Mouse (Mus musculus) midbrain, embryonic 13.5 days (tissue): ENCODE data around the gene Col17a1. TPM values are rescaled to one million over a fixed set of nuclear protein-coding genes. Genes with fewer than 3 reads are reported as not detected.

Experiments
- ATAC-seq: fragments of 200-750 bp; cut with Nextera tagmentation; 2 replicates; pipeline ENCODE4 v1.8.0; 2017; ENCODE audit warnings: mild to moderate bottlenecking, moderate TSS enrichment, moderate library complexity
- H3K27ac ChIP-seq: fragments of 300-500 bp; sonication (generic); 2 replicates; pipeline ENCODE4 v1.5.1; 2015; ENCODE audit warnings: inconsistent platforms, mild to moderate bottlenecking, moderate library complexity
- H3K27me3 ChIP-seq: fragments of 300-500 bp; sonication (generic); 2 replicates; pipeline ENCODE4 v1.6.1; 2015; ENCODE audit warnings: mild to moderate bottlenecking, inconsistent platforms
- H3K36me3 ChIP-seq: fragments of 300-500 bp; sonication (generic); 2 replicates; pipeline ENCODE4 v1.6.1; 2015; ENCODE audit warnings: mild to moderate bottlenecking, inconsistent platforms
- H3K4me1 ChIP-seq: fragments of 300-500 bp; sonication (generic); replicated peaks from 2 replicates; pipeline ENCODE4 v1.6.1; 2015; ENCODE audit warnings: inconsistent platforms
- H3K4me2 ChIP-seq: fragments of 300-500 bp; sonication (generic); replicated peaks from 2 replicates; pipeline ENCODE4 v1.6.1; 2015; ENCODE audit warnings: moderate library complexity, mild to moderate bottlenecking, inconsistent platforms
- H3K4me3 ChIP-seq: fragments of 300-500 bp; sonication (generic); replicated peaks from 2 replicates; pipeline ENCODE4 v1.5.1; 2015; ENCODE audit warnings: mild to moderate bottlenecking, inconsistent platforms
- H3K9ac ChIP-seq: fragments of 300-500 bp; sonication (generic); replicated peaks from 2 replicates; pipeline ENCODE4 v1.6.1; 2015; ENCODE audit warnings: mild to moderate bottlenecking, inconsistent platforms
- H3K9me3 ChIP-seq: fragments of 300-500 bp; sonication (generic); 2 replicates; pipeline ENCODE4 v1.6.1; 2016; ENCODE audit warnings: mild to moderate bottlenecking, inconsistent platforms
- WGBS: fragments of 180-500 bp; shearing (Covaris S2); methylation state at CpG from one replicate; pipeline ENCODE4 v1.1.7; 2015; 5-methylcytosine and 5-hydroxymethylcytosine counted together
- polyA plus RNA-seq: library from polyadenylated mRNA; unstranded; fragments of >200 nt; fragmentation: Nextera tagmentation; extraction: Ambion mirVana; gene quantifications from 2 replicates; pipeline ENCODE4 v1.2.1, GENCODE M21; 2015

Col17a1 gene
- polyA plus RNA-seq, 1 experiment from 2014 or later: 0.13 TPM

DNA sequence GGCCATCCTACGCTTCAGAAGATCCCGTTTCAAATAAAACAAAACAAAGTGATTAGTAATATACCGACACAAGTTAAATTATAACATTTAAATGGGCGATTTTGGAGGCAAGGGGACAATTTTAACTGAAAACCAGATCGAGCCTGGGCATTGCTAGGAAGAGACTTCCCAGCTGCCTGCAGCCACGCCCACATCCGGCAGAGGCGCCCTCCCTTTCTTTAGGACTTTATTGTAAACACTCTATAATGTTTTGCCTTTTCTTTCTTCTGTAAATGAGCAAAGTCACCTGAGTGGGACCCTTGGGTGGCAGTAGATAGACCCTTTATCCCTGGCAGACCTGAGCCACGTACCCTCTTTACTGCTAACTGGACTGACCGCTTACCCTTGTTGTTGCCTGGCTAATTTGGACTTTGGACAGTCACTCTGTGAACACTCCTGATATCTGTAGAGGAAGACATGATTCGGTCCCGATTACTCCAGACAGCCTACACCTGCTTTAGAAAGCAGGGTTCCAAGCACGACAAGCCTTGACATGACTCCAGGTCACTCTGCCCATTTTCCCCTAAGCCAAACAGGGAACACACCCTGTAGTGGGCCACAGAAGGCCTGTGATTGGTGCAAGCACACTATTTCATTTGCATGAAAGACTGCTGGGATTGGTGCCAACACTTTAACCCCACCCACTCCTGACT is 13.3 kb upstream of the Col17a1 start:
- Histone ChIP-seq H3K36me3 (no peaks in the 10 kb centered on the region), H3K9ac (no peak overlapping the region), H3K27me3 (no peaks in the 10 kb centered on the region), H3K4me1 (no peaks in the 10 kb centered on the region), H3K4me2 (no peak overlapping the region), H3K9me3 (no peaks in the 10 kb centered on the region; the same call in 1 of the 2 replicates), H3K27ac (no peak overlapping the region), H3K4me3 (no peak overlapping the region)
- WGBS: 81% methylated on average over 13 of the region's 13 CpGs
- ATAC-seq: no peak

DNA sequence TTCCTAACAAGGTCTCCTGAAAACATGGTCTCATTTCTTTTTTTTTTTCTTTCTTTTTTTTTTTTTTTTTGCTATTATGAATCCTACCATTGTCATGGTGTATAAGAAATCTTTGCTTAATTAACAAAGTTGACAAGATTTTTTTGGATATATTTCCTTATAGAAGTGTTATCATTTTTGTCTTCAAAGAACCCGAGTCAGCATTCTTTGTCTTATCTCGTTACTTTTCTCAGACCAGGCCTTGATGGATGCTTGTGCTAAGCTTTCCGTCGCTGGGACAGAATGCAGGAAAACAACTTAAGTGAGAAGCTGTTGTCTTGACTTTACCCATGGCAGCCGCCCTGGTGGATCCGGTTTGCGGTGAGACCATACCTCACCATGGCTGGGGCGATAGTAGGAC is 8.6 kb upstream of the Col17a1 start:
- Histone ChIP-seq H3K27ac (no peak overlapping the region), H3K4me2 (no peak overlapping the region; the same call in 1 of the 2 replicates), H3K4me3 (no peak overlapping the region), H3K9me3 (no peaks in the 10 kb centered on the region; the same call in 1 of the 2 replicates), H3K36me3 (no peaks in the 10 kb centered on the region), H3K4me1 (no peaks in the 10 kb centered on the region), H3K9ac (no peak overlapping the region), H3K27me3 (no peaks in the 10 kb centered on the region)
- 79% methylated on average over 8 of the region's 8 CpGs for WGBS
- no peak for ATAC-seq

DNA sequence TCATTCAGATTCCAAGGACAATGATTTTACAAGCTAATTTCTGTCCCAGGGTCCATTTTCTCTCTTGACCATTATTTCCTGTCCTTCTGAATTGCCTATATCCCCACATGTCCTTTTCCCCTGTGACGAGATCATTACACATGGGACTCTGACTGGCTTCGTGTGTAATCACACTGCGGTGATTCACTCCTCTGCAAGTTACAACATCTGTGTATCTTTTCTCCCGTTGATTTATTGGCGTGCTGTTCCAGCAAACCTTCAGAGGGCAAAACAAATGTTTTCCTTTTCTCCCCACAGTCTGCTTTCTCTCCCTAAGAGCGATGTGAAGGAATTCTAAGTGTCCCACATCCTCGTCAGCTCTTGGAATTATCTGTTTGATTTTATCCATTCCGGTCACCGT is 7.8 kb upstream of the Col17a1 start:
- H3K36me3 ChIP-seq: no peaks in the 10 kb centered on the region
- H3K4me1 ChIP-seq: no peaks in the 10 kb centered on the region
- ATAC-seq: no peak
- no peak overlapping the region for H3K27ac ChIP-seq
- H3K27me3 ChIP-seq: no peaks in the 10 kb centered on the region
- H3K4me3 ChIP-seq: no peak overlapping the region
- no peaks in the 10 kb centered on the region; the same call in 1 of the 2 replicates for H3K9me3 ChIP-seq
- no peak overlapping the region for H3K9ac ChIP-seq
- no peak overlapping the region for H3K4me2 ChIP-seq
- WGBS: 85% methylated on average over 9 of the region's 9 CpGs

DNA sequence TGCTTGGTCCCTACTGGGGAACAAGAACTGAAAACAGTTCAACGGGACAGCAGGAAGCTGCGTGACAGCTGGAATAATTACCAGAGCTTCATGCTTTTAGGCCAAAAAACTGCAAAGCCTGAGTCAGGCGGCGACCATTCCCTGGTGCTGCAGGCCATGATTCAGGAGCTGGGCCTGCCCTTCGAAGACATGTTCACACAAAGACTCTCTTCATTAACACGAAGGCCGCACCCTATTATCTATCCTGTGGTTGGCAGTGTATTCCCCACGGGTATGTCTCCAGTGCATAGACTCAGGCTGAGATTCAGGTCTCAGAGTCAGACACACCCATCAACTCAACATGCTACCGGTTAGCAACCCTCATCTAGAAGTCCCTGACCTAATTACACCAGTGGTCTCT is 6.4 kb upstream of the Col17a1 start:
- no peak overlapping the region for H3K9ac ChIP-seq
- no peak for ATAC-seq
- H3K27ac ChIP-seq: no peak overlapping the region
- H3K4me1 ChIP-seq: no peaks in the 10 kb centered on the region; the same call in 1 of the 2 replicates
- H3K9me3 ChIP-seq: no peaks in the 10 kb centered on the region; the same call in 1 of the 2 replicates
- H3K27me3 ChIP-seq: no peaks in the 10 kb centered on the region
- H3K36me3 ChIP-seq: no peaks in the 10 kb centered on the region
- no peak overlapping the region for H3K4me2 ChIP-seq
- no peak overlapping the region for H3K4me3 ChIP-seq
- WGBS: 89% methylated on average over 9 of the region's 9 CpGs

DNA sequence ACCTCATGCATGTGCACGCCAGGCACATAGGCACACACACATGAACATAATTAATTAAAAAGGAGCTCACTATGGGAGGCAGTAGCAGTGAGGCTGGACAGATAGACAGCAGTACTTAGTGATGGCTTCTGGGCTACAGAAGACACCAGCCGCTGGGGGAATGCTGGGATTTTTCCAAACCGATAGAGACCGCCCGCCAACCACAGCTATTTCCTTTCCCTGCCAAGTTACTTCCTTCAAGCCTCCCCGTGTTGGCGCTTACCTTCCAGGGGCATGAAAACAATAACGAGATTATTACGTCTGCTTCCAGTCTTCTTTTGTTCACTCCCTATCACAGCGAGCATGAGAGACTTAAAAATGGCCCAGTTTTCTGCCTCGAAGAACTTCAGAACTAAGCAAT is 5.2 kb upstream of the Col17a1 start:
- H3K27me3 ChIP-seq: no peaks in the 10 kb centered on the region
- H3K27ac ChIP-seq: no peak overlapping the region
- ATAC-seq: no peak
- H3K9ac ChIP-seq: no peak overlapping the region
- H3K4me1 ChIP-seq: no peaks in the 10 kb centered on the region; the same call in 1 of the 2 replicates
- WGBS: 81% methylated on average over 11 of the region's 11 CpGs
- H3K4me3 ChIP-seq: no peak overlapping the region
- H3K36me3 ChIP-seq: no peaks in the 10 kb centered on the region
- H3K9me3 ChIP-seq: no peaks in the 10 kb centered on the region; the same call in 1 of the 2 replicates
- H3K4me2 ChIP-seq: no peak overlapping the region

DNA sequence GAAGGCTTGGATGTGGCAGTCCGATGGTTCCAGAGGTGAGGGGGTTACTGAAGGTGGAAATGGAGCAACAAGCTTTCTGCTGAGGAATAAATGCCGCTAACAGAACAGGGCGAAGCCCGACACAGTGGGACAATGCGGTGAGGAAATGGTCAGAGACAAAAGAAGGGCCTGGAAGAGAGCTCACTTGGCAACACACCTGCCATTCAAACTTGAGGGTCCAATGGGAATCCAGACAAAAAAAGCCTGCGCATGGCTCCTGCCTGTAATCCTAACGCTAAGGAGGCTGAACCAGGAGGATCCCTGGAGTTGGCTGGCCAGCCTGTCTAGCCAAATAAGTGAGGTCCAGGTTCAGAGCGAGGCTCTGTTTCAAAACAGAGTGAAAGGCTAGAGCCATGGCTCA is 4.5 kb upstream of the Col17a1 start:
- Histone ChIP-seq H3K27me3 (no peaks in the 10 kb centered on the region), H3K36me3 (no peaks in the 10 kb centered on the region), H3K4me2 (no peak overlapping the region), H3K9me3 (no peaks in the 10 kb centered on the region), H3K9ac (no peak overlapping the region), H3K4me1 (no peaks in the 10 kb centered on the region; the same call in 1 of the 2 replicates), H3K4me3 (no peak overlapping the region), H3K27ac (no peak overlapping the region)
- no peak for ATAC-seq
- WGBS: 93% methylated on average over 8 of the region's 8 CpGs

DNA sequence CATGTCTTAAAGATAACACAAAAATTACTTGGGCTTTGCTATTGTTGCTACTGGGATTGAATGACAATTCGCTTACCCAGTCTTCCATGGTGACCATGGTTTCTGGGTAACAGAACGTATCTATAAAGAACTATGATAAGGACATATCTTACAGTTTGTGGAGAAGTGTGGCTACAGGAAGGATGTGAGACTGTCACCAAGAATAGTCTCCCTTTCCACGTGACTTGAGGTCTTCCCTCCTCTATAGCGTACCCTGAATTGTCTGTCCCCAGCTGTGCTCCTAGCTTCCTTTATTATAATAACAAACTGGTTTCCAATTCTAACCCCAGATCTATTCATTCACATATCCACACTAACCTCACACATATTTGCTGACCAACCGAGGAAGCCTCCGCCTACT is 3.8 kb upstream of the Col17a1 start:
- Histone ChIP-seq H3K4me3 (no peak overlapping the region), H3K27me3 (no peaks in the 10 kb centered on the region), H3K36me3 (no peaks in the 10 kb centered on the region), H3K9me3 (no peaks in the 10 kb centered on the region), H3K4me2 (no peak overlapping the region), H3K9ac (no peak overlapping the region), H3K27ac (no peak overlapping the region), H3K4me1 (no peaks in the 10 kb centered on the region; the same call in 1 of the 2 replicates)
- no peak for ATAC-seq
- 90% methylated on average over 6 of the region's 6 CpGs for WGBS

DNA sequence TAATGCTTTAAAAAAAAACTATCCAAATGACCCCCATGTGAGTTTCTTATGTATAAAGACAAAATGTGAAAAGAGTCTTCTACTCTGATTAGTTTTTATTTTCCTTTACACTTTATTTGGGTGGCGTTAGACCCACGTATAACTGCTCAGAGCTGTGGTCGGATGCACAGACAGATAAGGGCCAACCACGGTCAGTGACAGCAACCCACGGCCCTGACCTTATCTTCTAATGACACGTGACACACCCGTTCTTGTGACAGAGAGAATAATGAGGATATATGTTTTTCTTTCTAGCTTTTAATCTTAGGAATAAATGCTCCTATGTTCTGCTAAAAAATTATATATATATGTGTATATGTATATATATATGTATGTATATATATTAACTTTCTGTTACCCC is 2.3 kb downstream of the Col17a1 start:
- no peak for ATAC-seq

DNA sequence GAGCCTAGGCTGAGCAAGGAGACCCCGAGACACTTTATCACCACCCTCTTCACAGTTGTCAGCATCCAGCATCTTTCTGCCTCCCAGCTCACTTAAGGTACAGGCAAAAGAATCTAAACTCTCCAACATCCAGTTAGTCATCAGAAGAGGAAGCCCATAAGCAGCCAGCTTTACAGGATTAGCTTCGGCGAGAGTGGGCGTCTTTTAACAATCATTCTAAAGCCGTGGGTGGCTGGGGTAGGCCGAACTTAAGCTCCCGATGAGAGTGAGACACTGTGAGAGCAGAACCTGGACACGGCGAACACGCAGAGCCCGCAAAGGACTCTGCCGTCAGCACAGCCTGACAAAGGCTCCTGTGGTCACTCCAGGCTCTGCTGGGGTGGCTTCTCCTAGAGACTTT is 13.2 kb downstream of the Col17a1 start:
- Histone ChIP-seq H3K4me1 (no peaks in the 10 kb centered on the region), H3K4me3 (no peak overlapping the region), H3K27ac (no peak overlapping the region), H3K27me3 (no peaks in the 10 kb centered on the region), H3K9me3 (no peaks in the 10 kb centered on the region), H3K36me3 (no peaks in the 10 kb centered on the region), H3K9ac (no peak overlapping the region), H3K4me2 (no peak overlapping the region)
- no peak for ATAC-seq
- WGBS: 57% methylated on average over 12 of the region's 12 CpGs

More for the DNA sequence above, 2.3 kb downstream of the Col17a1 start:
- Histone ChIP-seq H3K9ac (no peak overlapping the region), H3K9me3 (no peaks in the 10 kb centered on the region), H3K4me2 (no peak overlapping the region), H3K4me1 (peaks cover 10% of the 10 kb centered on the region; the same call in 1 of the 2 replicates), H3K36me3 (no peaks in the 10 kb centered on the region), H3K4me3 (no peak overlapping the region), H3K27me3 (no peaks in the 10 kb centered on the region; the same call in 1 of the 2 replicates), H3K27ac (no peak overlapping the region)
- 91% methylated on average over 7 of the region's 7 CpGs for WGBS

DNA sequence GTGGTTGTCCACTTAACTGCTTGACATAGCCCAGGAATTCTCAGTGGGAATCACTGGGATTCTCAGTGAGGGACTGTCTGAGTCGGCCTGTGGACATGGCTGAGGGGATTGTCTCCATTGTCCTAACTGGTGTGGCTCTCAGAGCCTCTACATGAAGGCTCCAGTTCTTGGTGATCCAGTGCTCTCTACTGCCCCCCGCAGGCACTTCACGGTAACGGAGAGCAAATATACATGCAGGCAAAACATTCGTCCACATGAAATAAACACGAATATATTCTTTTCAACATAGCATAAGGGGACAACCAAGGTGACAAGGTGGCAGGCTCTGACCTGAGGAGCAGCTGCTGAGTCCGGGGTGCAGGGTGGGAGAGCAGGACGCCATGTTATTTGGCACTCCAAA is 17.5 kb downstream of the Col17a1 start:
- no peaks in the 10 kb centered on the region for H3K4me1 ChIP-seq
- H3K9me3 ChIP-seq: no peaks in the 10 kb centered on the region
- no peak overlapping the region for H3K9ac ChIP-seq
- no peak overlapping the region for H3K4me2 ChIP-seq
- H3K4me3 ChIP-seq: no peak overlapping the region
- ATAC-seq: no peak
- 33% methylated on average over 8 of the region's 8 CpGs for WGBS
- no peaks in the 10 kb centered on the region for H3K36me3 ChIP-seq
- no peak overlapping the region for H3K27ac ChIP-seq
- no peaks in the 10 kb centered on the region for H3K27me3 ChIP-seq

DNA sequence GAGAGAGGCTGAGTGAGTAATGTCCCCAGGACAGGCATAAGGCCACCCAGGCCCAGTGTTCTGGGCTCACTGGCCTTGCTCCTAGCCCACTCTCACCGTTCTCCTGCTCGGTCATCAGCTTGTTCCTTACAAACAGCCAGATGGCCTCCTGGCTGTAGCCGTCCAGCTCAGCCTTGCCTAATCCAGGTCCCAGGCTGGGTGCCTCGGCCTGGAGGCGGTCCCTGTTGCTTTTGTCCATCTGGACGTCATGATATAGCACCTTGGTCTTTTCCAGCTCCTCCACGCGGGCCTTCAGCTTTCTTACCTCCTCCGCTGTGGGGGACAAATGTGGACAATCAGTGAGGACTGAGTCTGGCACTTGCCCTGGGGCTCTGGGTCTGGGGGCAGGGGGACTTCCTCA is 23.5 kb downstream of the Col17a1 start:
- Histone ChIP-seq H3K4me3 (no peak overlapping the region), H3K27me3 (no peaks in the 10 kb centered on the region), H3K9ac (no peak overlapping the region), H3K4me1 (peaks cover 9% of the 10 kb centered on the region; the same call in 1 of the 2 replicates), H3K27ac (no peak overlapping the region), H3K4me2 (no peak overlapping the region), H3K9me3 (no peaks in the 10 kb centered on the region), H3K36me3 (no peaks in the 10 kb centered on the region)
- ATAC-seq: no peak
- 75% methylated on average over 9 of the region's 9 CpGs for WGBS

DNA sequence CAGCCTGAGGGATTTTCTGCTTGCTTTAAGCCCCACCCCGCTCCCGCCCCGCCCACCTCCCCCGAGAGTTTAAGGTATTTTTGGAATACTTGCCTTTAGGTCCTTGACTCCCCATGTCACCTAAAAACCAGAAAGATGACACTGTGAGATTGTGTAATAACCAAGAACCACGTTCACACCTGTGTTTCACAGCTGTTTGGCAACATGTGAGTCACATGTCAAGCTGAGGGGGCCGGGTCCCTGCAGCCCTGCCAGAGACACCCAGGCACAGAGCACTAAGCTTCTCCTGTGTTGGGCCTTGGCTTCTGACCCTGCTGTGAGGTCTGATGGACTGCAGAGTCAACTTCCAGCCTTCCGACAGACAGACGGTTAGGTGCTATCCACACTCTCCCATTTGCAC is 24.3 kb downstream of the Col17a1 start:
- Histone ChIP-seq H3K27ac (no peak overlapping the region), H3K9ac (no peak overlapping the region), H3K4me1 (peaks cover 9% of the 10 kb centered on the region; the same call in 1 of the 2 replicates), H3K4me3 (no peak overlapping the region), H3K27me3 (no peaks in the 10 kb centered on the region), H3K9me3 (no peaks in the 10 kb centered on the region), H3K36me3 (no peaks in the 10 kb centered on the region), H3K4me2 (no peak overlapping the region)
- ATAC-seq: no peak
- 50% methylated on average over 8 of the region's 8 CpGs for WGBS
